Mouse (Mus musculus): Measurements from ENCODE around the gene Gm12166. TPM values are rescaled to one million over a fixed set of nuclear protein-coding genes. Genes with fewer than 3 reads are reported as not detected.
A peak's percentile ranks its signal among the peaks of the same experiment; 100 is the strongest.
"Not testable (repeated sequence)": the region's sequence is repeated elsewhere in the genome, so short reads cannot be mapped to it uniquely, and the experiment has no call there.

The Gm12166 gene
- polyA plus RNA-seq (2012; rRNA removed) = 5.5 and 6.9 TPM in 2 replicates

DNA sequence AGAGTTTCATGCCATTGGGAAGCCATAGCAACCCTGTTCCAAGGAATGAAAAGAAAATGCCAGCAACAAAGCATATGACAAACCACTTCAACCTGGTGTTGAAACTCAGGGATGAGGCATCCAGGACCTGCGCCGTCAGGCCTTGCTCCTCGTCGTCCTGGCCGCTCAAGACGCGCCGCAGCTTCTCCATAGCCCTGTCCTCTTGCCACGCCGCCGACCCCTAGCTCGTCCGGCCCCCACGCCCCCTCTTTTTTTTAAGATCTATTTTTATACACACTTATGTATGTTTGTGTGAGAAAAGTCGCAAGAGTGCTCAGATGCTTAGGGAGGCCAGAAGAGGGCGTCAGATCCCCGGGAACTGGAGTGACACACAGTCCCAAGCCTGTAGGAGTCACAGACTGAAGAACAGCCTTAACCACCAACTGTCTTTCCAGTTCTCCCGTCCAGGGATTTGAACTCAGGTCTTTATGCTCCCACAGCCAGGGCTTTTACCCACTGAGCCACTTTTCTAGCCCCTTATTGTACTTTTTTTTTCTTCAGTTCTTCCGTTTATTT, at the start of gene Gm12166:
Gene Gm12166, minus strand, starts transcription at position 217 of the 555 bp plus-strand sequence.
- peaks cover 14% of the 10 kb centered on the region for H3K4me1 ChIP-seq (ENCODE audit: control insufficient read depth, insufficient read depth, low read length)
- peak; percentile 38; the same call in 1 of the 2 replicates for TF ChIP-seq CTCF (IDR thresholded peaks at IDR 0.05; ENCODE audit: control insufficient read depth, insufficient read depth, insufficient replicate concordance, low read depth, low read length)
- not testable (repeated sequence) for H3K27ac ChIP-seq (ENCODE audit: control insufficient read depth, insufficient read depth, low read depth, low read length); H3K27me3 ChIP-seq (ENCODE audit: control insufficient read depth, insufficient read depth, low read length); H3K4me3 ChIP-seq (ENCODE audit: control insufficient read depth, low read depth, low read length); H3K36me3 ChIP-seq (ENCODE audit: control insufficient read depth, insufficient read depth, low read length)

DNA sequence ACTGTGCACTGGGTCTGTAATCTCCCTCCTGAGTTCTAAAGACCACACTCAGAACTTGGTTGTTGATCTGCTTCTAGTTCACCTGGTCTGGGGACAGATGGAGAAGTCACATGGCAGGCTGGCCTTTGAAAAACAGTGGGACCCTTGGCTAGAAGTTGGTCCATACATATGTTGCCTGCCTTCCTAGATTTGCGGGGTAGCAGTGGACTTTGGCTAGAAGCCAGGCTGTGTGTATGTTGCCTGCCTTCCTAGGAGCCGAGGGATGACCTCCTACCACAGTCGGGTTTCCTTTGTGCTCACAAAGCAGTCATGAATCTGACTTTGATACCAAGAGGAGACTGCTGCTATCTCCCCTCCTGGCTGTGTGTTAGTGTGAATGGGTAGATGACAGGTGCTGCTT, 44.9 kb upstream of the Gm12166 start:
- TF ChIP-seq CTCF (IDR thresholded peaks at IDR 0.05; ENCODE audit: control insufficient read depth, insufficient read depth, insufficient replicate concordance, low read depth, low read length) = no peak
- no peak for TF ChIP-seq POLR2A (IDR thresholded peaks at IDR 0.05; ENCODE audit: control insufficient read depth, low read depth, low read length)
- Histone ChIP-seq H3K4me1 (ENCODE audit: control insufficient read depth, insufficient read depth, low read length) (no peaks in the 10 kb centered on the region; the same call in 1 of the 2 replicates), H3K4me3 (ENCODE audit: control insufficient read depth, low read depth, low read length) (no peak overlapping the region), H3K27ac (ENCODE audit: control insufficient read depth, insufficient read depth, low read depth, low read length) (no peak overlapping the region), H3K36me3 (ENCODE audit: control insufficient read depth, insufficient read depth, low read length) (no peaks in the 10 kb centered on the region), H3K27me3 (ENCODE audit: control insufficient read depth, insufficient read depth, low read length) (no peaks in the 10 kb centered on the region)

DNA sequence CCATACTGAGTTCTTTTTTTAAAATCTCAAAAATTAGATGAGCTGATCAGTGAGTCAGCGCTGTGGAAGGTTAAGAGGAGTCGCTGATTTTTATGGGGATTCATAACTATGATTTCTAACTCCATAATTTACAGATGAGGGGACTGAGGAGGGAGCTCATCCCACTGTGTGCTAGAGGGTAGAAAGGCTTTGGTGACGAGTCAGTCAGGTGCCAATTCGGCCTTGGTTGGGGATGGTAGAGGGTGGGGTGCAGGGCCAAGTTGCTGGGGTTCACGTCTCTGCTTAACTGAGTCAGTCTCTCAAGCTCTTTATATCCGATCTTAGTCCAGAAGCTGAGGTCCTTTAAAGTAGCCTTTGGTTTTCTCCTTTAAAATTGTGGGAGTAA, 44.1 kb upstream of the Gm12166 start:
- Histone ChIP-seq H3K27ac (ENCODE audit: control insufficient read depth, insufficient read depth, low read depth, low read length) (no peak overlapping the region), H3K4me1 (ENCODE audit: control insufficient read depth, insufficient read depth, low read length) (no peaks in the 10 kb centered on the region; the same call in 1 of the 2 replicates), H3K36me3 (ENCODE audit: control insufficient read depth, insufficient read depth, low read length) (no peaks in the 10 kb centered on the region), H3K4me3 (ENCODE audit: control insufficient read depth, low read depth, low read length) (no peak overlapping the region), H3K27me3 (ENCODE audit: control insufficient read depth, insufficient read depth, low read length) (no peaks in the 10 kb centered on the region)
- TF ChIP-seq CTCF (IDR thresholded peaks at IDR 0.05; ENCODE audit: control insufficient read depth, insufficient read depth, insufficient replicate concordance, low read depth, low read length) = no peak
- no peak for TF ChIP-seq POLR2A (IDR thresholded peaks at IDR 0.05; ENCODE audit: control insufficient read depth, low read depth, low read length)

DNA sequence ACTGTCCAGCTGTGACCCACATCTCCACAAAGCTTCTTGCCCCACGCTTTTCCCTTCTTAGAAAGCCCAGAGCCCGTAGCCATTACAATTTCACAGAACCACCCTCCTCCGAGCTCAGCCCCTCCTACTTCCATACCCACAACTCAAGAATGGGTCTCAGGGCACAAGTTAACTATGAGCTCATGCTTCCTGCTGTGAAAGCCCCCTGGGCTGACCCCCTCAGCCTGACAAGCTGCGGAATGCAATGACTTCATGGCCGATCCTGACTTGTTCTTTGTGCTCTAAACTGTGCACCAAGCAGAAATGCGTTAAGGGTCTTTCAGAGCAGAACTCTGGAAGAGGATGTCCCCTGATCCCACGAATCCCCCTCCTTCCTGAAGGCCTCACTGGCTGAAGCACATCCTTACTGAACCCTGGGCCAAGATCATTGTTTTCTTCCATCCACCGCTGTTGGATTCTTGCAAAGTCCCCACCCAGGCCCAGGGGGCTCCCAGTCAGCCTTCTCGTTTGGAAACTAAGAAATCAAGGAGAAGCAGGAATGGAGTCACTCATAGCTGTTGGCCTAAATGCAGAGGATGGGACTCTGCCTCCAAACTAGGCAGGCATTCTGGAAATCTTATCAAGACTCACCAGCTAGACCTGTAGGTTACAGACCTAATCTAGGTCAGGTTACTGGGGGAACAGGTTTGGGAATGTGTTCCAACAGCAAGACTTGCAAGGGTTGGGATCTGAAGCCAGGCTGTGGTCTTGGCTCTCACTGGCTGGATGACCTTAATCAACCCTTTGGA, 43.5 kb upstream of the Gm12166 start:
- H3K27me3 ChIP-seq (ENCODE audit: control insufficient read depth, insufficient read depth, low read length) = no peaks in the 10 kb centered on the region
- no peaks in the 10 kb centered on the region for H3K36me3 ChIP-seq (ENCODE audit: control insufficient read depth, insufficient read depth, low read length)
- H3K4me3 ChIP-seq (ENCODE audit: control insufficient read depth, low read depth, low read length) = no peak overlapping the region
- no peak overlapping the region for H3K27ac ChIP-seq (ENCODE audit: control insufficient read depth, insufficient read depth, low read depth, low read length)
- H3K4me1 ChIP-seq (ENCODE audit: control insufficient read depth, insufficient read depth, low read length) = no peaks in the 10 kb centered on the region; the same call in 1 of the 2 replicates
- TF ChIP-seq POLR2A (IDR thresholded peaks at IDR 0.05; ENCODE audit: control insufficient read depth, low read depth, low read length) (no peak), CTCF (IDR thresholded peaks at IDR 0.05; ENCODE audit: control insufficient read depth, insufficient read depth, insufficient replicate concordance, low read depth, low read length) (no peak)

DNA sequence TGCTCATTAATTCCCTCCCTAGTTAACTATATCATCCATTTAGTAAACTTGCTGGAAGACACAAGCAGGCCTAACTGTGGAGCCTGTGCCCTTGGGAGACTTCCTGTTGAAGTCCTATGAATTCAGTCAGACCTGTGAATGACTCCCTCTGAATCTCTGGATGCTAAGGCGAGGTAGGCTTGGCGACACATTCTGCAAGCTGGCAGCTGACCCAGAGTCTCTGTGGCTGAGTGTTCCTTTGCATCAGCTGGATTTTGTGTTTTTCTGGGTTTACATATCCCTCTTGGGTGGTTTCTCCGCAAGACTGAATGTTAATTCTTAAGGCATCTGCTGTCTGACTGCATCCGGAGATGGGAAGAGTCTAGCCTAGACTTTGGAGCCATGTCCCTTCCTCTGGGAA, 40.0 kb upstream of the Gm12166 start:
- TF ChIP-seq CTCF (IDR thresholded peaks at IDR 0.05; ENCODE audit: control insufficient read depth, insufficient read depth, insufficient replicate concordance, low read depth, low read length) (no peak), POLR2A (IDR thresholded peaks at IDR 0.05; ENCODE audit: control insufficient read depth, low read depth, low read length) (no peak)
- H3K36me3 ChIP-seq (ENCODE audit: control insufficient read depth, insufficient read depth, low read length) = no peaks in the 10 kb centered on the region
- no peaks in the 10 kb centered on the region; the same call in 1 of the 2 replicates for H3K4me1 ChIP-seq (ENCODE audit: control insufficient read depth, insufficient read depth, low read length)
- no peak overlapping the region for H3K4me3 ChIP-seq (ENCODE audit: control insufficient read depth, low read depth, low read length)
- H3K27ac ChIP-seq (ENCODE audit: control insufficient read depth, insufficient read depth, low read depth, low read length) = no peak overlapping the region
- no peaks in the 10 kb centered on the region for H3K27me3 ChIP-seq (ENCODE audit: control insufficient read depth, insufficient read depth, low read length)

DNA sequence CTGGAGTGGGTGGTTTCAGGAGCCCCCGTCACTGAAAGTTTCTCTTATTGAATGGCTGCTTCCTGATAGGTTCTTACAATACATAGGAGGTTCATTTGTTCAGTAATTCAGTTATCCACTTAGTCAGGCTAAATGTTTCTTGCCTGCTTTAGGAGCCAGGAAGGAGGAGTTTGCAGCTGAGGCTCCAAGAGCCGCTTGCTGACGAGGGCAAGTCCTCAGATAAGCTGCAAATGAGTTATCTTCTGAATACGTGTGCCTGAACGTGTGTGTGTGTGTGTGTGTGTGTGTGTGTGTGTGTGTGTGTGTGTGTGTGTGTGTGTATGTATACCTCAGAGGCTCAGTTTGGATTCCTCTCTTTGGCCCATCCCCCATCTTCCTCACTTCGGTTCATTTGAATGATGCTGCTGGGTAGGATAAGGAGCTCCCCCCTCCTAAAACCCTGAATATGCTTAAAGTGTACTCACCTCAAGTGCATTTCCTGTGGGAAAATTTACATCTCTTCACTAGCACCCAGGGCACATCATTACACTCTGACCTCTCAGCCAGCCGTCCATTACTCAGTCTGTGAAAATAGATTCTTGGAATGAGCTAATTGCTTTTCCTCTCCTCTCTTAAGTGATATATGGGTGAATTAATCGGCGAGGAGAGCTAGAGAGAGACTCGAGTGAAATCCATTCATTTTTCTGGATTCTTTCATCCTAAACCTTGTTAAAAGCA, 39.0 kb upstream of the Gm12166 start:
- H3K4me3 ChIP-seq (ENCODE audit: control insufficient read depth, low read depth, low read length) = no peak overlapping the region
- H3K27me3 ChIP-seq (ENCODE audit: control insufficient read depth, insufficient read depth, low read length) = no peaks in the 10 kb centered on the region
- H3K27ac ChIP-seq (ENCODE audit: control insufficient read depth, insufficient read depth, low read depth, low read length) = no peak overlapping the region
- no peaks in the 10 kb centered on the region; the same call in 1 of the 2 replicates for H3K4me1 ChIP-seq (ENCODE audit: control insufficient read depth, insufficient read depth, low read length)
- TF ChIP-seq POLR2A (IDR thresholded peaks at IDR 0.05; ENCODE audit: control insufficient read depth, low read depth, low read length) = no peak
- H3K36me3 ChIP-seq (ENCODE audit: control insufficient read depth, insufficient read depth, low read length) = no peaks in the 10 kb centered on the region

DNA sequence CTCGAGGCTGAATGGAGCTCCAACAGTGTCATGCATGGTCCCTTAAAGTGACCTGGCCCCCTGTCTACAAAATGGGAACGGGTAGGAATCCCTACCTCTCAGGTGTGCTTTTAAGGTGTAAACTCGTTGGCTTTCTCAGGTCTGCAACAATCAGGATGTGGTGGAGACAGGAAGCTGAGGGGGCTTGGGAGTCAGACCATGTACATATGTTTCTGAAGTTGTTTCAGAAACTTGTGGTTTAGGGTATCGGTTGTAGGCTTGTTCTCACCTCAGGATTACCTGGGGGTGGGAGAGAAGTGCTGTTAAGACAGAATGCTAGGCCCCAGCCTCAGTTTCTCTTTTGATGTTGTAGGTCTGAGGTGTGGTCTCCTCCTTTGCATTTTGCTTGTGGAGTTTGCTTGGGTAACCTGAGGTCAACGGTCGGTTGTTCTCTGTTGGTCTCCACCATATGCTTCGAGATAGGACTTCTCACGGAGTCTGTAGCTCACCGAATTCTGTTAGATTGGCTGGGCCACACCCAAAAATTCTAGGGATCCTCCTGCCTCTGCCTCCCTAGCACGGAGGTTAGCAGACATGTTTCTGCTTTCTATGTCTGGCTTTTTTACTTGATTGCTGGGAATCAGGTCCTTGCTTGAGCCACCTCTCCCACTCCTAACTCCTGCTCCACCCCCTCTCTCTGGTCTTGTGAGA, 38.1 kb upstream of the Gm12166 start:
- H3K27me3 ChIP-seq (ENCODE audit: control insufficient read depth, insufficient read depth, low read length) = no peaks in the 10 kb centered on the region
- H3K4me3 ChIP-seq (ENCODE audit: control insufficient read depth, low read depth, low read length) = no peak overlapping the region
- H3K36me3 ChIP-seq (ENCODE audit: control insufficient read depth, insufficient read depth, low read length) = no peaks in the 10 kb centered on the region
- no peak for TF ChIP-seq POLR2A (IDR thresholded peaks at IDR 0.05; ENCODE audit: control insufficient read depth, low read depth, low read length)
- H3K27ac ChIP-seq (ENCODE audit: control insufficient read depth, insufficient read depth, low read depth, low read length) = no peak overlapping the region
- no peaks in the 10 kb centered on the region for H3K4me1 ChIP-seq (ENCODE audit: control insufficient read depth, insufficient read depth, low read length)
